Mouse (Mus musculus): ENCODE measurements around the gene Rassf8.

Rassf8 gene

DNA sequence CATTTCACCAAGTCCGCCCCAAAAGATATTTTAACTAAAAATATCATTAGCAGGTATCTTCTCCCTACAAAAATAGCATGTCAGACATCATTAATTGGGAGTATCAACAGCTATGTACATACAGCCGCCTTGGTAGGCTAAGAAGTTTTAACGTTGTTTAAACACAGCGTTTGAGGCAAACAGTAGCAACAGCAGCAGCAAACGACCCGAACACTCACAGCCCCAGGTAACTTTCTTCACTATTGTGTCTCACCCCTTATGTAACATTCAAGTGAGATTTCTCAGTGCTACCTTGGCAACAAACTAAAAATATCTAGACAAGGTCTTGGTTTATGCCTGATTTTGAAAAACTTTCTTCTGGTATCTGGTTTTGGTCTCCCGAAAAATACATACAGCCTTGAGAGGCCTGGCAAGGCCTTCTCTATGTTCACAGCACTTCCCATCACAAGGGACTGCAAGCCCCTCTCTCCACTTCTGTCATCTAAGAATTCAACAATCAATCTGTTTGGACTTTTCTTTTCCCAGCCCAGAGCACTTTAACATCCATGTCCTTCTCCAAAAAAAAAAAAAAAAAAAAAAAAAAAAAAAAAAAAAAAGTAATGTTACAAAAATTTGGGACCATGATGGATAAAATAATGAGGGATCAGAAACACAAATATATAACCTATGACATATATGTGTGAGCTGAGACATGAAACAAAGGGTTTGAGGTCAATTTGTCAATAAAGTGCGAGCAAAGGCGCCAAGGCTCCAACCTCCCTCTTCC lies 115.1 kb downstream of the Rassf8 start:
- no peak for DNase-seq (ENCODE audit: extremely low spot score)

DNA sequence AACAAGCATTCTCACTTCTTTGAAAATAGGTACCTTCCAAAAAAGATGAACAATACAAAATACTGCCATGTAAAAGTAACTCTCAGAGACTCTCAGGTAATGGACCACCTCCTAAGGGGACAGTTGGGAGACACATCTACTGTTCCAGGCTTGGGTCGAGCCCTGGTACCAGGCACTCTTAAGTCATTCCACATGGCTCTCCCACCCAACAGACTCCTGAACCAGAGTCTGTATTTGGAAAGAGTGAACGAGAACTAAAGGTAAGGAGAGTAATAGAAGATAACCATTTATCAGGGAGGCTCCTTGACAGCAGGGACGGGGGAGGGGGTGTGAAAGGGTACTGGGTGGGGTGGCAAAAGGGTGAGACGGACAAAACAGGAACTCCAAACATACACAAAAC lies 115.8 kb downstream of the Rassf8 start:
- no peak for DNase-seq (ENCODE audit: extremely low spot score)

DNA sequence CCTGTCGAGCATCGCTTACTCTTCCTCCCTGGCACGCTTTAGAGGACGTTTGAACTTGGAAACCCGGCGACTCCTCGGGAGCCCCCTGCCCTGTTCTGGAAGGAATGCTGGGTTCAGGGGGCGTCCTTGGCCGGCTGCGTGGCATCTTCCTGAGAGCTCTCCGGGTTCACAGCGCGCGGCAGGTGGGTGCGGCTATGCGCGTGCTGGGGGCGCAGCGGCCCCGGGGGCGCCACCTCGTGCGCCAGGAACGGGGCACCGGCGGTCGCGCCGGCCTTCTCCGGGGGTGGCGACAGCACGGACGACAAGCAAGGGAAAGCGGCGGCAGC lies 116.2 kb downstream of the Rassf8 start:
- DNase-seq (ENCODE audit: extremely low spot score) = no peak

DNA sequence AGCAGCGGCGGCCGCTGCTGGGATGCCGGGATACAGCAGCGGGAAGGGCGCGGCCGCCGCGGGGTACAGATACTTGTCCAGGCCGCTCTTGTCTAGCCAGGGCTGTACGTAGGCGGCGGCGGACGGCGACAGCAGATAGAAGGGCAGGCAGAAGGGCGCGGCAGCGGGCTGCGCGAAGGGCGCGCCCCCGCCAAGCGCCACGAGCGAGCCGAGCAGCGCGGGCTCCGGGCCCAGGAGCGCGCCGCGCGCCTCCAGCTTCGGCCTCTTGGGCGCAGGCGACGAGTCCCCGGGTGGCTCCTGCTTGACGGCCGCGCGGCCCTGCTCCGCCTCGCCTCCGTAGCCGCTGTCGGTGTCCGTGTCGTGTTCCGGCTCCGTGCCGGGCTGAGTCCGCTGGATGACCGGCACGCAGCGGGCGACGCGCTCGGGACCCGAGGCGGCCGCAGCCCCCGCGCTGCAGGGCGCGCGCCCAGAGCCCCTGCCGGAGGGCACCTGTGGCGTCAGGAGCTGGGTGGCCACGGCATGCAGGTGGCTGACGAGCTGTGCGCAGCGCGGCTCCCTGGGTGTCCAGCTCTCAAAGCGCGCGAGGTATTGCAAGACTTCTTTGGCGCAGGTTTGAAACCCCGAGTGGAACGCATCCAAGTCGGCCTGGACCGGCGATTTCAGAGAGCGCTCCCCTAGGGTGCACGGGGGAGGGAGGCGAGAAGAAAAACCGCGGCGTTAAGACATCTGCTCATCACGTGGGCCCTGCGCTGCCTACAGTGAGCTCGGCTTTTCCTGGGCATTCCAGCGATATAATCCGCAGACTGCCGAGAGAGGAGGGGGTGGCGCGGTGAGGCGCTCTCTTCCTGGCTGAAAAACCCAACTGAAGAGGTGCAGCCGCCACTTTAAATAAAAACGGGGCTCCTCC lies 116.8 kb downstream of the Rassf8 start:
- peak; percentile 67 for DNase-seq (ENCODE audit: extremely low spot score)

DNA sequence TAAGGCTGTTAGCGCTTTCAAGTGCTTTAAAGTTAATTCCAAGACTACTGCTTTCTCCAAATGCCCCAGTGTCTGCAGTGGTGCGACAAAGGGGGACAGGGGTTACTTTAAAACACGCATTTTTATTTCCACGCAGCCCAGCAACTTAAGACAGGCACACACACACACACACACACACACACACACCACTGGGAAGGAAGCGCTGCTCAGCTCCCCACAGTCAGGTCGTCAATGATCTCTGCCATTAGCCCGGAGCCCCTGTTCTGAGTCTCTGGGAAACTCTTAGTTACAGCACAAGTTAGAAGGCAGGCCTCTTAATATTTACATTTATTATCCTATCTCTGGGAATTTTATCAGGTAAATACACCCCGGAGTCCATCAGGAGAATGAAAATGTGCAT lies 117.6 kb downstream of the Rassf8 start:
- no peak for DNase-seq (ENCODE audit: extremely low spot score)

DNA sequence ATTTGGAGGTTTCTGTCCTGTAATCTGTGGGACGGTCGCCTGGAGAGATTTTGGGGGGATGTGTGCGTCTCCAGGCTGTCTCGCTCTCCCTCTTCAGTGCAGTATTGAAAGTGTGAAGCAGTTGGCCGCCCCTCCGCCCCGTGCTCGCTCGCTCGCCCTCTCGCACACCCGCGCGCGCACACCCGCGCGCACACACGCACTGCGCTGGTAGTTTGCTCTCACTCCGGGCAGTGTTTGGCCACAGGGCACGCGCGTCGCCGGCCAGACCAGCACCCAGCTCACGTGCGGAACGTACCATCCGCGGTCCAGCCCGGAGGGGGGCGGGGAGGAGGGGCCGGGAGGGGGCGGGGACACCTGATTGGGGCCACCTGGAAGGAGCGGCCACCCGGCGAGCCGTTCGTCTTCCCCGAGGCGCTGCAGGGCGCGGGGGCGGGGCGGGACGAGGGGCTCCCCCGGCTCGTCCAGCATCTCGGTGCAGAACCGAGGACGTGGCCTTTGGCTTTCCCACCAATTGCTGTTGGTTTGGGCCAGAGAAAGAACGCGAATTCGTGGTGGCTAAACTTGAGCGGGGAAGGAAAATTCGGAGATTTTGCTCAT lies 118.8 kb downstream of the Rassf8 start, which contains the start of gene Bhlhe41:
Bhlhe41 (minus strand) TSS at position 270 of the 597 bp plus-strand sequence.
- DNase-seq (ENCODE audit: extremely low spot score) = peak; percentile 85

DNA sequence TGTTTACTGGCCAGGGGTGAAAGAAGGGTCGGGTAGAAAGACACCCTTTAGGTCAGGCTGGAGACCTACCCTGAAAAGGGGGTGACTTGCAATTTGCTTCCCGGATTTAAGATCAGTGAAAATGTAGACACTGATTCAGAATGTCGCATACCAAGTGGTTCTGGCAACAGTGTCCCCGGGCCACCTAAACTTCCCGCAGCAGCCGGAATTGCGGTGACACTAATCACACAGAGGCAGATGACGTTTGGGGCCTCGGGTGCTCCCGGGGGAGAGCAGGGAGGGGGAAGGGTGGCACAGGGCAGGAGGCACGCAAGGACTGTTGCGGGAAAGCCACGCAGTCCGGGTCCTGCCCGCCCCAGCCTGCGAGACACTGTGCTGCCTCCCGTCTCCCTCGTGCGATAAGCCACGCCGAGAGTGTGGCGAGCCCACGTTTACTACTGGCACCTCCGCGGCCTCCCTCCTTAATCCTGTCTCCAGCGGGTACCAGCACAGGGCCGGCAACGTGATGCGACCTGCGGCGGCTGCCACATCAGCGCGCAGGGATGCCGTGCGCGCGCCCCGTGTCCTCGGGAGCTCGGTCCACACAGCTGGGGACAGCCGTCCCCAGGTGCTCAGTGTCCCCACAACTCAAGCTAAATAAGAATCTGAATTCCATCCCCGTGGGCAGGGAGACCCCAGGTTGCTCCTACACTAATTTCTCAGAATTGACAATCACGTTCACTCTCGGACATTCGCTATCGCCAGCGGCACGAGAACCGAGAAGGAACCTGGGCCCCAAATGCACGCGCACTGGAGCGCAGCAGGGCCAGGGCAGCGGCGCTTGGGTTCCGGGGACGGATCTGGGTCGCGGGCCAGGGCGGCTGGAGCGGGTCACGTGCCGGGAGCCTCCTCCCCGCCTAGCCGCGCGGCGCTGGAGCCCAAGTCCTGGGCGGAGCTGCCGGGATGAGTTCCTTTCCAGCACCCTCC lies 119.6 kb downstream of the Rassf8 start:
- peak; percentile 66 for DNase-seq (ENCODE audit: extremely low spot score)

DNA sequence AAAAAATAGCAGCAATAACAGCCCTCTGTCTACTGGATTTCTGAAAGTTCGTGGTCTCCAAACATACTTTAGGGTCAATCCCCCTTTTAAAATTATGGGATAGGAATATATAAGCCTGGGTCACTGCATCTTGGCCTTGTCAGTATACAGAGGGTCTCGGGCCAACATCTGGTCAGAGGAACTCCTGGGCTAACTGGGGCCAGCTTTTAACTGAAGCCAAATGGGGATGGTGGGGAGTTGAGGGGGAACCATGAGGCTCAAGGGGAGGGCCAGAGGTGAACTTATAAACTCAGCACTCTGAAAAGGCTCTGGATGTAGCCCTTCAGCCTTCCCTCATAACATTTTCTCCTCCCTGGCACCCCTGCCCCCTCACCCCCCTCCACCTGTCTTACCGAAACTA lies 120.6 kb downstream of the Rassf8 start:
- DNase-seq (ENCODE audit: extremely low spot score) = no peak

All from embryo, embryonic 9.5 days (tissue).